Mouse (Mus musculus) liver, postnatal 0 days (tissue): ENCODE data around the gene Wwc1.

Source experiments
- CTCF ChIP-seq: sonication (generic); IDR thresholded peaks from 2 replicates; pipeline ENCODE4 v1.5.1; 2016; ENCODE audit warnings: antibody characterized with exemption, low read depth
- EP300 ChIP-seq: IDR thresholded peaks from 2 replicates; pipeline ENCODE4 v1.6.1; 2016; ENCODE audit warnings: antibody characterized with exemption, low read depth, mild to moderate bottlenecking

GRCm38 (mm10) chr11:35962431-35962830 lies 17.9 kb downstream of the Wwc1 start:
- TF ChIP-seq CTCF (no peak), EP300 (no peak)
